Mouse (Mus musculus): ENCODE measurements around the gene Sema3e.

Gene Sema3e

DNA sequence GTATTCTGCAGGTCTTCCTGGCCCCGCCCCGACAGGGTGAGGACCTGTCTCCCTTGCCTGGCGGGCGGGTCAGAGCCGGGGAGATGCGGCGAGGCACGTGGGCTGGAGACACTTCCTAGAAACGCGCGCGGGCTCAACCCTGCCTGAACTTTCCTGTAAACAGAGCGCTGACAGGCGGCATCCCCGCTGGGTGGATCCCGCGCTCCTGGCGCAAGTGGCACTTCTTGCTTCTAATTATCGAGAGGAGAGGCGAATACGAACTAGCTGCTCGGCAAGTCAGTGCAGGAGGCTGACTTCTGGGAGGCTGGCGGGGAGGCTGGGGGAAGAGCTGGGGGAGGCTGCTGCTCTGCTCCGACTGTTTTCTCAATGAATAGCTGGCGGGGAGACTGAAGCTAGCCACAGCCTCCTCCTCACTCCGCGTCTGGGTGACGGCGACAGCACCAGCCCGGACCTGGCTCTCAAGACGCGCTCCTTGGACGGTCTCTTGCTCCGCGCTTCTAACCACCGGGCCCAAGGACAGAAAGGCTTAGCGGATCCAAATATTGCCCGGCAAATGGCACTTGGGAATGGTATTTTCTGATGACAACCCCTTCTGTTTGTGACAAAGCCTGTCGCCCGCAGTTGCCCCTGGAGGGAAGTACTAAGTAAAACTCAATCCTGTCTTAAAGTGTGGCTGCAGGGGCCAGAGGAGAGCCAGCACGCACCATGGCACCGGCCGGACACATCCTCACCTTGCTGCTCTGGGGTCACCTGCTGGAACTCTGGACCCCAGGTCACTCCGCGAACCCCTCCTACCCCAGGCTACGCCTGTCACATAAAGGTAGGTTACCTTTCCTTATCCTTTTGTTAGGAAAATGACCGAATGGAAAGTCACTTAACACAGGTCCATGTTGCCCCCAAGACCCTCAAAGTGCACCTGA, at the start of gene Sema3e:
TSS of gene Sema3e (plus strand) at position 72 of the 920 bp plus-strand sequence.
- no peak for DNase-seq (ENCODE audit: low read depth)

DNA sequence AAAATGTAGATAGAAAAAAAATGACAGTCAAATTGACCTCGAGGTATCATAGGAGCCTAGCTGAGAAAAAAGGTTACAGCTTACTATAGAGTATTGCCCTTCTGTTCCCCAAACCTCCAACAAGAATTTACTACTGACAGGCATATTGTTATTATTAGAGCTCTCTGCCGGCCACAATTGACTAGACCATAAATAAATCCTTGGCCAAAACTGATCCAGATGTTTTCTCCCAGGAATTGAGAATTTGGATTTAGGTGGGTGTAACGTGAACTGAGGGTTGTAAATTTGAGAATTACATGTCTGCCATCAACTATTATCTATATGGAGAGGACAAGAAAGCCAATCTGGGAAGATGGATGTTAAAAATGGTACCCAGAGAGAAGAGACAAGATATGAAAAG, 47.5 kb upstream of the Sema3e start:
- DNase-seq (ENCODE audit: low read depth) = no peak

DNA sequence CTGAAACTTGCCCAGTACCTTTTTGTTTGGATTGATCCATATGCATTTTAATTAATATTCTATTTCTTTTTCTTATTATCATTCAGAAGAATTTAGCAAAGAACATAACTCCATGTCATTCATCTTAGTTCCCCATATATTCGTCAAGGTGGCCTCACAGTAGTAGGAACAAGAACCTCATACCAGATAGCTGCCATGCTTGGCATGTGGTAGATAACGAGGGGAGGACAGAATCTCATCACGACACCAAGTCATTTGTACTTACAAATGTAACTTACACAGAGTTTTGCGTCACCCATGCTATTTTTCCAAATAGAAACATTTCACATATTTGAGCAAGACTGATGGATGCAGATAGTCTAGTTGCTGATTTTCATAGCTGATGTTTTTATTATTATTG, 45.9 kb upstream of the Sema3e start:
- no peak for DNase-seq (ENCODE audit: low read depth)

DNA sequence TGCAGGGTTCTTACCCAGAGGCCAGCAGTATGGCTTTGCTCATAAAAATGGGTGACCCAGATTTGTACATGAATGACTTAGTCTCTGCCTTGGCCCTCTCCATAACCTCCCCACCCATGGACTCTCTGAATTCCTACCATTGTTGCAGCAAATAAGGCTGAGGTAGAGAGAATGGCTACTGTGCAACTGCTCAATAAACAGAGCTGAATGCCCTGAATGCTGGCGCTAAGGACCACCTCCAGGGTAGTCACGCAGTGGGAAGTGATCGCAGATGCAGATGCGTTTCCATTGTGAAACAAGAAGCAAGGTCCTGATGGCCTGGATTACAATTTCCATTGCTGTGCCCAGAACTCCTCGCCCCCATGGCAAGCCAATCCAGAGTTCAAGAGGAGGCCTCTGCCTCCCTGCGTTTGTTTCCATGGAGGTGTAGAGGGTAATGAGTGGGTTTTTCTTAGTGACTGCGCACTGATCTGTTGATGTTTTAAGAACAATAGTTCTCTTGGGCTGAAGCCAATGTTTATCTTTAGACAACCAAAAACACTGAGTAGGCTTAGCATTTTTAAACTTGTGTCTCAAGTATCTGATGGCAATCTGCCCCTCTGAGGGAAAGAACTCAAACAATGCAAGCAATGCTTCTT, 42.5 kb upstream of the Sema3e start:
- DNase-seq (ENCODE audit: low read depth) = peak; percentile 22

DNA sequence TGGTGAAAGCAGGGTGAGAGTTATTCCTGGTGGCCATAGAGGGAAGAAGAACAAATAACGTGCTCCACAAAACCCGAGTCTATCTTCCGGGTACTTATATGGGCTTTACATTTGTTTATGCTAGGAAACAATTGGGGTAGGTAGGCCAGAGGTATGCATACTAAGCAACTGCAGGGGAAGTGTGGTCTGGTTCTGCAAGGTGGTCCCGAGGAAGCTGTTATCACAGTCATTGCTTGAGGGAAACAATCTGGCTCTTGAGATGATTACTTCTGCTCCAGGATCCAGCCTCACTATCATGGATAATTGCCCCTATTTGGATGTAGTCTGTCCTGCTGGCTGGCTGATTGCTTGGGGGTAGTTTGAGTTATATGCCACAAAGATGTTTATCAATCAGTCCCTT, 41.5 kb upstream of the Sema3e start:
- no peak for DNase-seq (ENCODE audit: low read depth)

DNA sequence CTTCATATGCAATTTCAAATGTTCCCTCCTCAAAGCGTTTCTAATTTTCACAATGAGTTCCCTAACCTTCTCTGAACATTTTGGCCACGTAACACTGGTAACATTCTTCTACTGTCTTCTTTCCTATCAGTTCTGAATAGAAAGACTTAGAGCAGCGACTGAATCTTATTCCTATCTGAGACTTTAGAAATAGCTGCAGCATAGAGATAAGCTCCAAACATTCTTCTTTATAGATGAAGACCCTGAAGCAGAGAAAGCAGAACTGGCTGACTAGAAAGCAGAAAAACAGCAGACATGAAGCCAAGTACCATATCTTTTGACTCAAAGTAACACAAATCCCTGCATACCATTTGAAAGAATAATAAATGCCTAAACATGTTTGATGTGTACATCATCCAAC, 39.4 kb upstream of the Sema3e start:
- DNase-seq (ENCODE audit: low read depth) = no peak

DNA sequence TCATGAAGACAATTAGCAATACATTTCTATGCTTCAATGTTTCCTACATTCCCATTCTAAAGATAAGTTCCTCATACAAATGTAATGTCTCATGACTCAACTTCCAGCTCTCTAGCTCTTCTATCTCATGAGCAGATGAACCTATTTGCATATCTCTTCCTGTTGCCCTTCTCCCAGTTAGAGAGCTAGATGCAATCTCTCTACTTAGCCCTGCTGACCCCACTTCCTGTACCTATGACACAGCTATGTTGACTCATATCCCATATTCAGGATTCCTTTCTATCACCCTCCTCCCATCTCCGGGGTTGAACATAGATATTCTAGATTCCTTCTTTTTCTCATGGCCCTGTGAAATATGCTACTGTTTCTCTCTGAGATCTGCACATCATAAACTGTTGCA, 38.0 kb upstream of the Sema3e start:
- no peak for DNase-seq (ENCODE audit: low read depth)

DNA sequence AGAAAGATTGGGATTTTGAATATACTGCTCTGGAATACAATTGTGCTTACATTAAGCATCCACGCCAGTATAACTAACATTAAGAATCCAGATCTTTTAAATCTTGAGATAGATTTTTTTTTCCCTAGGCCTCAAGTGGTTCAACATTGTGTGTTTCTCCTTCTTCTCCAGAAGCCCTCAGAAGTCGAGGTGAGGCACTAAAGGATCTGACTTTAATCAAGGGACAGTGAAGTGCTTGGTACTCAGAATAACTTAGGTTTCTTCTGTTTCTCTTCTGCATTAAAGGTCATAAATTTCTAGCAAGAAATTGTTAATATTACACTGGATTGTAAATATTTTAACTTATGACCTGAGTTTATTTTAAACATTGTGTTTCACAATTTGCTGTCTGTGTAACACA, 37.1 kb upstream of the Sema3e start:
- no peak for DNase-seq (ENCODE audit: low read depth)

DNA sequence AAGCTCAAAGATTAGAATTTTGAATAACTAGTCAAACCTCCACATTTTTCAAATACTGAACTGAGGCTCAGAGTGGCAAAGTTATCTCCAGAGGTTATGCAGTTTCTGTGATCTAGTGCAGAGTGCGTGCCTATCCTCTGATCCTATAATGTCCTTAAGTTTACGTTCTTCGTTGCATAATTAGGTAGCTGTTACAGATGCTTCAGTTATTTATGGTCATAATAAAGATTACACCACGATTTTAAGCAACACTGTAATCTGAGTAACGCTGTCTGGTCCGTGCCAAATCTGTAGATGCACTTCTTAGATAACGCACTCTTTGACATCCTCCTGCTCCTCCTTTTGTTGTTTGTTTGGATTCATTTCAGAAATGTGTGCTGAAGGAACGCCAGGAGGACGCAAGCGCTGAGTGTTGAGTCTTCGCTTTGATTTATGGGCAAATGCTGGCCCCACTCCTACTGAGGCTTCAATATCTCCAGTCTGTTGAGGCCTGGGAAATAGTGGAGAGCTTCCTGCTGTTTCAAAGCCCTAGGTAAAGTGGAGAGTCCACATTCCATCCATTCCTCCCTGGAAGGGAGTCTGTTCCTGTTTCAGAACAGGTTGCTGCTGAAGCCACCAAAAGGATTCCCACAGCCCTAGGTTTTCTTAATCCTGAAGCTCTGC, 32.2 kb upstream of the Sema3e start:
- peak; percentile 12 for DNase-seq (ENCODE audit: low read depth)

DNA sequence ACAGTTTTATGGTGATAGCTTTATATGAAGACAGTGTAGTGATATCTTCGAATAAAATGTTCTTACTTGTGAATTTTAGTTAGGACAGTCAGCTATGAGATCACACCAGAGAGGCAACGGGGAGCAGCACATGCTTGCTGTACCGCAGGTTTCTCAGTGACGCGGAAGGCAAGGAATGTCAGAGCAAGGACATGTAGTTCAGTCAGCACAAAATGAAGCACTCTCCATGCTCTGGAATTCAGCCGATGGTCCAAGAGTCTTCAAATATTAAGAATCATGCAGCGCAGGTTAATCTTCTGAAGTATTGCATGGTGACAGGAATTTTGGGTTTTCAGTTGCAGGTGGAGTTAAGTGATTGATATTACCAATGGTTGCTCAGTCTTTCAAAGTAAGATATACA, 3.3 kb downstream of the Sema3e start:
- DNase-seq (ENCODE audit: low read depth) = no peak

DNA sequence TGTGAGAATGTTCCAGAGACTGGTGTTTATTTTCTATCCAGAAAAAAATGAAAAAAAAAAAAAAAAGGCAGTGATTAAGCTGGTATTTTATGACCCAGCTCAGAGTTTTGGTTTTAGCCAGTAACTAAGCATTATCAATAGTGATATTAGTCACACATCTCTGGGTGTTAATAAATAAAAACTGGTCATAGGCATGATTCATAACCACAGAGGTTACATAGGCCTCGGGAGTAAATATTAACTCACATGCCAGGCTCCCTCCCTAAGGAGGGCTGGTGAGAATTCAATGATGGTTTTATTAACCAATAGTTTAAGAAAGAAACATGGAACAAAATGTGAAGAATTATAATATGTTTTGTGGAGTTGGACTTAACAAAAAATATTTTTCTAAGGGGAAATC, 5.7 kb downstream of the Sema3e start:
- DNase-seq (ENCODE audit: low read depth) = peak; percentile 58

DNA sequence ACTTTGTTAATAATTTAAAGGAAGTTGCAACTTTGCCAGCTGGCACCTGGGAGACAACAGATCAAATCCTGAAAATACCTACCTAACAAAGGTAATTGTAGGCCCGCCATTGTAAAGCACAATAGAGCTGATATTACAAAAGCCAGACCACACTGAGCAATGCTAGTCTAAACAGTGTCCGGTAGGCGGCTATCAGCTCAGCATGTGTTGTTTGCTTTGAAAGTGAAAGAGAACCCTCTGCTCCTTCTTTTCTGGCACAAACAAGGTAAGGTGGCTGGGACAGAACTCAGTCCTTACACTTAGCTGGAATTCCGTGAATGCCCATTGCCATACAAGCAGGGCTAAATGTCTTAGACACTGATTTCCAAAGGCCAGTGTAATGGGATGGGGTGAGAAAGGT, 7.0 kb downstream of the Sema3e start:
- no peak for DNase-seq (ENCODE audit: low read depth)

DNA sequence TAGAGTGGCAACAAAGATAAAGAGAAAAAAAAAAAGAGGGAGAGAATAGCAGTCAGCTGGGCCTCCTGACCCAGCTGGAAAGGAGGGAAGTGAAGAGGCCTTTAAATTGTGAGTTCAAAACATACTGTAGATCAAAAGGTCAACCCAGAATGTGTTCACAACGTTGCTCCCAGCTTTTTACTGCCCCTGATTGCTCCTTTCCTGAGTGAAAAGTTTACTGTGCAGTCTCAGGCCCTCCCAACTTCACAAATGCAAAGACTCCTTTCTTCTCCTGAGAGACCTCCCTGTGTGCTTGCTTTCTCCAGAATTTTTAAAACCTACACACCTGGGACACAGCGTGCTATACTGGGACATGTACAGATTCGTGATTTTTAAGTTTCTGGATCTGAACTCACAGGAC, 8.2 kb downstream of the Sema3e start:
- DNase-seq (ENCODE audit: low read depth) = no peak

DNA sequence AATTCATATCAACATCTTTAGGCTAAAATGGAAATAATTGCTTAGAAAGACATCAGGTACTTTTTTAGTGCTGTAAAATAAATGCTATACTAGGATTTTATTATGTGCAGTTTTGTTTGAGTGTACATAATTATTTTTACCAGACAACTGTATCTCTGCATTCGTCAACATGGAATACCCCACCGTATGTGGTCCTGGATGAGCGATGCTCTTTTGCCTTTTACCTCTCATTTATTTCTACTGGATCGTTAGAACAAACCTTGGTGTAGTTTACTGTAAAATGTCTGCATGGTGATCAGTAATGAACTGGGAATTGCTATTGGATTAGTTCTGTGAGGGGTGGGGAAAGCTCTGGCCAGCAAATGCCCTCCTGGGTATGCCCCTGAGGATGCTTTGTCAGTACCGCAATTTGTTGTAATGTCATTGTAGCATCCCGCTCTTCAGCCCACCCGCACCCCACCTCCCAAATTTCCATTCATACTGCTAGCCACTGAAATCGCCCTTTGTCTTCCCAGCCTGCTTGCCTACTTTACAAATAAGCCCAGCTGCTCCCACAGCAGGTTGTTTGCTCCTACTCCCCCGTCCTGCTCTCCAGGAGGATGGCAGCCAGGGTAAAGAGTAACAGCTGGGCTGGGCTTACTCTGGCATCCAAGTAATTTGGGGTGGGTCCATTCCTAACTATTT, 13.9 kb downstream of the Sema3e start:
- no peak for DNase-seq (ENCODE audit: low read depth)

DNA sequence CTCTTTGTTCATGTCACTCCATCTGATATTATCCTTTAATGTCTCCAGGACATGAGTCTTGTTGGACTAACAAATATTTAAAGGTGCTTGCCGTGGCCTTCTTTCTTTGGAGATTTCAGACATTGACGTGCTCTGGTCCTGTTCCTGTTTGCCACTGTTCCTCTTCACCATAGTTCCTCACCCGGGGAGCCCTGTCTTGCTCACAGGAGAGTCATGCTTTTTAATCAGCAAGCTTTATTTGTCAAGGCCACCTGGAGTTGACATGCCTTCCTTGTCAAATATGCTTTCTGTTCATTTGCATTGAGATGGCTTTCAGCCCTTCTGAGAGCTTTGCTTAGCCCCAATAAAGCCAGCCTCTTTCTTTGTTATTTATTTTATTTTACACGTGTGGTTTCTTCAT, 15.1 kb downstream of the Sema3e start:
- no peak for DNase-seq (ENCODE audit: low read depth)

DNA sequence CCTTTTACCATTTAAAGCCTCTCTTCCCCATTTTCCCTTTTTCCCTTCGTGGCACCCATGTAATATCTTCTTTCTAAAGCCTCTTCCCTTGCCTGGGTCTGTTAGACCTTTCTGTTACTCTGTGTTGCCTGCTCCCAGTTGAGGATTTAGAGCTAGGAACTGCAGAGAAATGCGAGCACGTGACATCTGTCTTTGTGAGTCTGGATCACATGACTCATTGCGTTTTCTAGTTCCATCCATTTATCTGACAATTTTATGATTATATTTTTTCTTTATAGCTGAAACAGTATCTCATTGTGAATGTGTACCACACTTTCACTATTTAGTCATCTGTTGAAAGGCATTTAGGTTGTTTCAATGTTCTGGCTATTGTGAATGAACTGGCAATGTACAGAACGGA, 18.0 kb downstream of the Sema3e start:
- DNase-seq (ENCODE audit: low read depth) = no peak

DNA sequence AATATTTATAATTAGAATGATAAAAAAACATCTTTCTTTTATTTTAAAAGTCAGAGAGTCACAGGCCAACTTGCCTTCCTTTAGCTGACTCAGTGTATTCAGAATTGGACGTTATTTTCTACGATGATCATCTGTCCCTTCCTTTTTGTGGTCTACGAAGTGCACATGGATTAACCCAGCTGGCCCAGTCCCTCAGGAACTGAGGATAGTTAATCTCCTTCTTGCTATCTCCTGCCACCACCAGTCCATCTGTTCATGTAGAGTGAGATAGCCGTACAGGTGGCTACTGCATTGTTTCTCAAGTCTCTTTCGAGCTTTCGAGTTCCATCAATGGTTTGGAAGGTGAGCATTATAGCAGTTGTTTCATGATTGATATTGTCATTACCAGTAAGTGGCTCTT, 18.9 kb downstream of the Sema3e start:
- DNase-seq (ENCODE audit: low read depth) = no peak

DNA sequence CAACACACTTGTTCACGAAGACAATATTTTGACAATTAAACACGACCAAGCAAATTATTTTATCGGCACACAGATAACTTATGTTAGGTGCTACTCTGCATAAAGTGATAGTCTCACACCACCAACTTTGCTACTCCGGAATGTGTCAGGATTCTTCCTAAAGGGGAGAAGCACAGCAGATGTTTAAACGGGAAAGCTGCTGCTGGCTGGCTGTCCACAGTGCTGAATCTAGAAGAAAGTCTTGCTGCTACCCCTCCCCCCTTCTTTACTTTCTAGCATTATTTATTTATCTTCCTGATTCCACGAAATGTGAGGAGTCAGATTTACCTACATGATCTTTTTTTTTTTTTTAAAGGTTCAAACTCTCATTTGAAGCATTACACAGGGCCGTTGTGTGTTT, 23.6 kb downstream of the Sema3e start:
- peak; percentile 28 for DNase-seq (ENCODE audit: low read depth)

DNA sequence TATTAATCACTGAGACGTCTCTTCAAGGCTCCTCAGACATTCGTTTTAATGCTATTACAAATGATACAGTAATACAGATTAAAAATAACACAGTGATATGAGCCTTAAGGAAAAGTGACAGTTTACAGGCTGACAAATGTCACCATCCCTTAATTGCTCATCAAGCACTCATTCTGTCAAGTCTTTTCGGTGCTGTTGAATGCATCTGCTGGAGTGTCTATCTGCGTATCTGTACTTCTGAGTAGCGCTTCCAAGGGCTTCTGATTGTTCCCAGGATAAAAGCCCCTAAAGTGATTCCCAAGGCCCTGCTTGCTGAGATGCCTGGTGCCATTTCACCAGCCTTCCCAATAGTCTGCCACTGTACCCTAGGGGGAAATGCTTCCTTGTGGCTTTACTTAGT, 29.4 kb downstream of the Sema3e start:
- DNase-seq (ENCODE audit: low read depth) = no peak

DNA sequence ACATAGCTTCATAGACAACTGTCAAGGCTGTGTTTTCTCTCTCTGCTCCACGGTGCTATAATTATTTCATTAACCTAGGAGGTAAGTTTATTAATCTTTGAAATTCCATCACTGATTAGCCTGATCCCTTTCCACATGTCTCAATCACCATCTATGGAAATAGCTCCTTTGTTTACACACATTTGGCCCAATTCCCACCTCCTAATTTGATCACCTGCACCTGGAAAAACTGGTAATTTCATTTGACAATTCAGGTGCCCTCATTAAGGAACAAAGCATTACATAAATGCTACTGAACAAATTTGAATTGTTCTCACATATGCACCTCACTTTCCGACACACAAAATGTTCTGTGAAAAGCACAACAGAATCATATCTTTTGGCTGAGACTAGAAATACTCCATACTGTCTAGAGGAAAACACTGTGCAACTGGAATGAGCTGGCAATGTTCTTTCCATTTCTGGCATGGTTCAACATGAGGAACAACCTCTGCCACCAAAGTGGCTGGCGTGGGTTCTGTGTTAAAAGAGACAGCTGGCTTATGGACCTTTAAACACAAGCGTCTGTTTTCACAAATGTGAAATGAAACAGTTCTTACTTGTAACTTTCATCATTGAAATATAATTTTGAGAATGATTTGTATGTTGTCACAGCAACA, 34.9 kb downstream of the Sema3e start:
- no peak for DNase-seq (ENCODE audit: low read depth)

DNA sequence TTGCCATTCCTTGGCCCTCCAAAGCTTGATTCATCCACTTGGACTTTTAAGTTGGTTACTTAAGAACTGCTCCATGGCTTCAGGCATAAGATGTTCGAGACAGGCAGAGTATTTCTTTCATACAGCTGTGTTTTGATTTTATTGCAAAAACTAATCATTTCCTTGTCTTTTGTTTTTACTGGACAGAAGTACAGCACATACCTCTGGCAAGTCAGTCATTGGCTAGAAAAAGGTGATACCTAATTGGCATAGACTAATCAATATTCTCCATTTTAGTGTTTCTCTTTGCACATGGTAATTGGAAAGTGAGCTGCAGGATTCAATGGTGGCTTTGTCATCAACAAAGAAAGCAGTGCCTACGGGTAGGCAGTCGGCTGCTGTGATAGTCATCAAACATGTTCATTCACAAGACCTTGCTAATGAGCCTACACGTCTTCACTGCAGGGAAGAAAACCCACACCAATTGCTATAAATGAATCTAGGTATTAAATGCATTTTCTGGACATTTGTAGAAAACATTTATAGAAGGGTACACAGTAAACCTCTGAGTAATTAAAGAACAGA, 37.9 kb downstream of the Sema3e start:
- DNase-seq (ENCODE audit: low read depth) = no peak

DNA sequence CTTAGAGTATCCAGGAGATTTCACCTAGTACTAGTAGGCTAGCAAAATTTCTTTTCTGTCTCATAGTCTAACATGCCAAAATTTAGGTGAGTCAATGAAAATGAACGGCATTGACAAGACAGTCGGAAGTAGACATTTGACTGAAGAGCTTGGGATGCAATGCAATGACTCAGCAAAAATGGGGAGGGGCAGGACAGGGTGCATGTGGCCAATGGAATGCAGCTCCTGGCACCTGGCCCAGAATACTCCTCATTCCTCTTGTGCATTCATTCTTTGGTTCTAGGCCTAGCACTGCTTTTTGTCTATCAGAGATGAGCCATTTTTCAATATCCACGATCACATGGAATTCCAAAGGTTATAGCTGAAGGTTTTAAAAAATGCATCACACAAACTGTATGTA, 48.1 kb downstream of the Sema3e start:
- peak; percentile 83 for DNase-seq (ENCODE audit: low read depth)
